Mouse (Mus musculus) erythroid progenitor cell, adult 5-6 weeks (primary cell): Measurements from ENCODE around the gene Rnf126. TPM values are rescaled to one million over a fixed set of nuclear protein-coding genes. Genes with fewer than 3 reads are reported as not detected.

Experiments
- ATAC-seq: replicated peaks from 2 replicates; pipeline ENCODE4 v1.8.0; 2016; ENCODE audit warnings: moderate number of reproducible peaks, mild to moderate bottlenecking, moderate TSS enrichment, inconsistent platforms; ENCODE audit not compliant: poor library complexity, low FRiP score, severe bottlenecking
- total RNA-seq, 2 experiments: library from RNA; stranded (forward) in 1 of 2; stranded (reverse) in 1 of 2; fragments of 150-400 nt in 1 of 2; fragments of 186-747, 209-891 nt in 1 of 2; gene quantifications; 2 replicates each; pipeline versions ENCODE4 v1.2.3 to v1.2.4; 2015 to 2017; ENCODE audit warnings: low replicate concordance in 2 of 2

Rnf126 gene
- total RNA-seq, 2 experiments from 2014 or later: 18.3 to 58.7 TPM

DNA sequence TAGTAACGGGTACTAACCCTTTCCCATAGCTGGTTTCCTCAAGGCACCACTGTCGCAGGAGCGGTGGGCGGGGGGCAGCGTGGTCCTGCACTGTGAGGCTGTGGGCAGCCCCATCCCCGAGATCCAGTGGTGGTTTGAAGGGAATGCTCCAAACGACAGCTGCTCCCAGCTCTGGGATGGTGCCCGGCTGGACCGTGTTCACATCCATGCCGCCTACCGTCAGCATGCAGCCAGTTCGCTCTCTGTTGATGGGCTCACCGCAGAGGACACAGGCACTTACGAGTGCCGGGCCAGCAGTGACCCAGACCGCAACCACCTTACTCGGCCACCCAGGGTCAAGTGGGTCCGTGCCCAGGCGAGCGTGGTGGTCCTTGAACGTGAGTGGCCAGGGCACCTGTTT, 58.1 kb downstream of the Rnf126 start:
- no peak for ATAC-seq

Other genes with a start within 250 kb of the Rnf126 start
Only the 30 nearest of the 34 such genes appear.
- not detected in 2 replicates for gene Mier2, start 211.8 kb downstream of the Rnf126 start, total RNA-seq (2015; ENCODE audit: low replicate concordance)
- gene Mier2, start 211.8 kb downstream of the Rnf126 start, total RNA-seq (2017; ENCODE audit: low replicate concordance): 0.77 TPM in 1 of 2 replicates, not detected in the other
- gene Theg, start 179.6 kb downstream of the Rnf126 start, total RNA-seq (2015; ENCODE audit: low replicate concordance): not detected in 2 replicates
- not detected in 2 replicates for gene Theg, start 179.6 kb downstream of the Rnf126 start, total RNA-seq (2017; ENCODE audit: low replicate concordance)
- not detected in 2 replicates for gene C2cd4c, start 152.9 kb downstream of the Rnf126 start, total RNA-seq (2015; ENCODE audit: low replicate concordance)
- not detected in 2 replicates for gene C2cd4c, start 152.9 kb downstream of the Rnf126 start, total RNA-seq (2017; ENCODE audit: low replicate concordance)
- not detected in 2 replicates for gene Shc2, start 129.0 kb downstream of the Rnf126 start, total RNA-seq (2015; ENCODE audit: low replicate concordance)
- not detected in 2 replicates for gene Shc2, start 129.0 kb downstream of the Rnf126 start, total RNA-seq (2017; ENCODE audit: low replicate concordance)
- gene Odf3l2, start 121.2 kb downstream of the Rnf126 start, total RNA-seq (2015; ENCODE audit: low replicate concordance): not detected in 2 replicates
- not detected in 2 replicates for gene Odf3l2, start 121.2 kb downstream of the Rnf126 start, total RNA-seq (2017; ENCODE audit: low replicate concordance)
- gene Madcam1, start 102.4 kb downstream of the Rnf126 start, total RNA-seq (2015; ENCODE audit: low replicate concordance): not detected in 2 replicates
- not detected in 2 replicates for gene Madcam1, start 102.4 kb downstream of the Rnf126 start, total RNA-seq (2017; ENCODE audit: low replicate concordance)
- gene Tpgs1, start 97.6 kb downstream of the Rnf126 start, total RNA-seq (2015; ENCODE audit: low replicate concordance): 12.2 and 15.9 TPM in 2 replicates
- gene Tpgs1, start 97.6 kb downstream of the Rnf126 start, total RNA-seq (2017; ENCODE audit: low replicate concordance): 1.9 and 8.3 TPM in 2 replicates
- 42.2 and 66.7 TPM in 2 replicates for gene Cdc34, start 84.8 kb downstream of the Rnf126 start, total RNA-seq (2015; ENCODE audit: low replicate concordance)
- gene Cdc34, start 84.8 kb downstream of the Rnf126 start, total RNA-seq (2017; ENCODE audit: low replicate concordance): 82.7 and 87.2 TPM in 2 replicates
- not detected in 2 replicates for gene Gzmm, start 77.9 kb downstream of the Rnf126 start, total RNA-seq (2015; ENCODE audit: low replicate concordance)
- gene Gzmm, start 77.9 kb downstream of the Rnf126 start, total RNA-seq (2017; ENCODE audit: low replicate concordance): not detected in 2 replicates
- 1,896 and 2,324 TPM in 2 replicates for gene Bsg, start 62.5 kb downstream of the Rnf126 start, total RNA-seq (2015; ENCODE audit: low replicate concordance)
- gene Bsg, start 62.5 kb downstream of the Rnf126 start, total RNA-seq (2017; ENCODE audit: low replicate concordance): 1,328 and 1,345 TPM in 2 replicates
- not detected in 2 replicates for gene Hcn2, start 50.3 kb downstream of the Rnf126 start, total RNA-seq (2015; ENCODE audit: low replicate concordance)
- not detected in 2 replicates for gene Hcn2, start 50.3 kb downstream of the Rnf126 start, total RNA-seq (2017; ENCODE audit: low replicate concordance)
- gene Polrmt, start 20.4 kb downstream of the Rnf126 start, total RNA-seq (2015; ENCODE audit: low replicate concordance): 8.0 TPM in 1 of 2 replicates, not detected in the other
- 0.64 and 4.4 TPM in 2 replicates for gene Polrmt, start 20.4 kb downstream of the Rnf126 start, total RNA-seq (2017; ENCODE audit: low replicate concordance)
- not detected in 2 replicates for gene Fgf22, start 11.9 kb downstream of the Rnf126 start, total RNA-seq (2015; ENCODE audit: low replicate concordance)
- gene Fgf22, start 11.9 kb downstream of the Rnf126 start, total RNA-seq (2017; ENCODE audit: low replicate concordance): not detected in 2 replicates
- gene Fstl3, start 10.3 kb upstream of the Rnf126 start, total RNA-seq (2015; ENCODE audit: low replicate concordance): 5.4 TPM in 1 of 2 replicates, not detected in the other
- gene Fstl3, start 10.3 kb upstream of the Rnf126 start, total RNA-seq (2017; ENCODE audit: low replicate concordance): 0.38 and 1.3 TPM in 2 replicates
- gene Prss57, start 24.0 kb upstream of the Rnf126 start, total RNA-seq (2015; ENCODE audit: low replicate concordance): 25.6 and 44.0 TPM in 2 replicates
- gene Prss57, start 24.0 kb upstream of the Rnf126 start, total RNA-seq (2017; ENCODE audit: low replicate concordance): 1.1 and 6.5 TPM in 2 replicates
- 8.8 and 16.2 TPM in 2 replicates for gene Palm, start 26.6 kb upstream of the Rnf126 start, total RNA-seq (2015; ENCODE audit: low replicate concordance)
- gene Palm, start 26.6 kb upstream of the Rnf126 start, total RNA-seq (2017; ENCODE audit: low replicate concordance): 2.0 and 9.2 TPM in 2 replicates
- gene Misp, start 54.0 kb upstream of the Rnf126 start, total RNA-seq (2015; ENCODE audit: low replicate concordance): not detected in 2 replicates
- gene Misp, start 54.0 kb upstream of the Rnf126 start, total RNA-seq (2017; ENCODE audit: low replicate concordance): not detected in 2 replicates
- 134 and 185 TPM in 2 replicates for gene Ptbp1, start 87.5 kb upstream of the Rnf126 start, total RNA-seq (2015; ENCODE audit: low replicate concordance)
- gene Ptbp1, start 87.5 kb upstream of the Rnf126 start, total RNA-seq (2017; ENCODE audit: low replicate concordance): 89.3 and 94.7 TPM in 2 replicates
- gene Prtn3, start 107.5 kb upstream of the Rnf126 start, total RNA-seq (2015; ENCODE audit: low replicate concordance): 247 and 296 TPM in 2 replicates
- 52.3 and 54.7 TPM in 2 replicates for gene Prtn3, start 107.5 kb upstream of the Rnf126 start, total RNA-seq (2017; ENCODE audit: low replicate concordance)
- gene Plppr3, start 107.7 kb upstream of the Rnf126 start, total RNA-seq (2015; ENCODE audit: low replicate concordance): 0.84 TPM in 1 of 2 replicates, not detected in the other
- 0.83 and 1.7 TPM in 2 replicates for gene Plppr3, start 107.7 kb upstream of the Rnf126 start, total RNA-seq (2017; ENCODE audit: low replicate concordance)
- 613 and 617 TPM in 2 replicates for gene Elane, start 119.3 kb upstream of the Rnf126 start, total RNA-seq (2015; ENCODE audit: low replicate concordance)
- 146 and 166 TPM in 2 replicates for gene Elane, start 119.3 kb upstream of the Rnf126 start, total RNA-seq (2017; ENCODE audit: low replicate concordance)
- not detected in 2 replicates for gene Cfd, start 123.9 kb upstream of the Rnf126 start, total RNA-seq (2015; ENCODE audit: low replicate concordance)
- gene Cfd, start 123.9 kb upstream of the Rnf126 start, total RNA-seq (2017; ENCODE audit: low replicate concordance): not detected in 2 replicates
- gene Med16, start 142.0 kb upstream of the Rnf126 start, total RNA-seq (2015; ENCODE audit: low replicate concordance): 5.9 and 17.7 TPM in 2 replicates
- 8.0 and 9.1 TPM in 2 replicates for gene Med16, start 142.0 kb upstream of the Rnf126 start, total RNA-seq (2017; ENCODE audit: low replicate concordance)
- not detected in 2 replicates for gene Gm26602, start 143.9 kb upstream of the Rnf126 start, total RNA-seq (2015; ENCODE audit: low replicate concordance)
- gene Gm26602, start 143.9 kb upstream of the Rnf126 start, total RNA-seq (2017; ENCODE audit: low replicate concordance): 22.8 TPM in 1 of 2 replicates, not detected in the other
- not detected in 2 replicates for gene Kiss1r, start 150.0 kb upstream of the Rnf126 start, total RNA-seq (2015; ENCODE audit: low replicate concordance)
- gene Kiss1r, start 150.0 kb upstream of the Rnf126 start, total RNA-seq (2017; ENCODE audit: low replicate concordance): not detected in 2 replicates
- 60.2 and 65.4 TPM in 2 replicates for gene R3hdm4, start 154.3 kb upstream of the Rnf126 start, total RNA-seq (2015; ENCODE audit: low replicate concordance)
- gene R3hdm4, start 154.3 kb upstream of the Rnf126 start, total RNA-seq (2017; ENCODE audit: low replicate concordance): 37.4 and 45.8 TPM in 2 replicates
- gene Arid3a, start 160.1 kb upstream of the Rnf126 start, total RNA-seq (2015; ENCODE audit: low replicate concordance): 4.2 and 9.7 TPM in 2 replicates
- gene Arid3a, start 160.1 kb upstream of the Rnf126 start, total RNA-seq (2017; ENCODE audit: low replicate concordance): 4.8 and 8.6 TPM in 2 replicates
- gene Wdr18, start 193.2 kb upstream of the Rnf126 start, total RNA-seq (2015; ENCODE audit: low replicate concordance): 4.0 and 10.1 TPM in 2 replicates
- 0.98 and 4.6 TPM in 2 replicates for gene Wdr18, start 193.2 kb upstream of the Rnf126 start, total RNA-seq (2017; ENCODE audit: low replicate concordance)
- gene Grin3b, start 203.8 kb upstream of the Rnf126 start, total RNA-seq (2015; ENCODE audit: low replicate concordance): not detected in 2 replicates
- gene Grin3b, start 203.8 kb upstream of the Rnf126 start, total RNA-seq (2017; ENCODE audit: low replicate concordance): not detected in 2 replicates
- gene Tmem259, start 217.4 kb upstream of the Rnf126 start, total RNA-seq (2015; ENCODE audit: low replicate concordance): 57.0 and 78.9 TPM in 2 replicates
- 49.2 and 51.1 TPM in 2 replicates for gene Tmem259, start 217.4 kb upstream of the Rnf126 start, total RNA-seq (2017; ENCODE audit: low replicate concordance)